Mouse (Mus musculus): ENCODE data around the gene Nfic. TPM values are rescaled to one million over a fixed set of nuclear protein-coding genes. Genes with fewer than 3 reads are reported as not detected.

Gene Nfic
- polyA plus RNA-seq, 1 experiment from 2014 or later = 19.8 TPM

- 73% methylated on average over 7 of the region's 7 CpGs for WGBS
- DNase-seq (ENCODE audit: low spot score) = peak; percentile 28
- H3K36me3 ChIP-seq = no peaks in the 10 kb centered on the region
Measured at GRCm38 (mm10) chr10:81462917-81463316, 7.5 kb upstream of the Nfic start.

GRCm38 (mm10) chr10:81462415-81462804, 7.0 kb upstream of the Nfic start:
- peaks cover 100% of the 10 kb centered on the region for H3K27me3 ChIP-seq (ENCODE audit: low read depth, poor library complexity, severe bottlenecking)
- 32% methylated on average over 7 of the region's 7 CpGs for WGBS
- peaks cover 37% of the 10 kb centered on the region for H3K4me1 ChIP-seq
- no peak overlapping the region for H3K4me3 ChIP-seq
- no peak for DNase-seq (ENCODE audit: low spot score)
- no peaks in the 10 kb centered on the region for H3K36me3 ChIP-seq
- H3K9me3 ChIP-seq (replicated peaks) = no peaks in the 10 kb centered on the region
- H3K27ac ChIP-seq = no peak overlapping the region

More at GRCm38 (mm10) chr10:81462917-81463316, 7.5 kb upstream of the Nfic start:
- no peak overlapping the region for H3K4me3 ChIP-seq
- H3K4me1 ChIP-seq = peaks cover 37% of the 10 kb centered on the region
- peaks cover 100% of the 10 kb centered on the region for H3K27me3 ChIP-seq (ENCODE audit: low read depth, poor library complexity, severe bottlenecking)
- H3K27ac ChIP-seq = no peak overlapping the region
- H3K9me3 ChIP-seq (replicated peaks) = no peaks in the 10 kb centered on the region

GRCm38 (mm10) chr10:81461673-81462414, 6.4 kb upstream of the Nfic start:
- peaks cover 33% of the 10 kb centered on the region for H3K4me1 ChIP-seq
- H3K4me3 ChIP-seq = no peak overlapping the region
- WGBS = 6% methylated on average over 16 of the region's 16 CpGs
- no peaks in the 10 kb centered on the region for H3K9me3 ChIP-seq (replicated peaks)
- peak; percentile 29 for DNase-seq (ENCODE audit: low spot score)
- peaks cover 100% of the 10 kb centered on the region for H3K27me3 ChIP-seq (ENCODE audit: low read depth, poor library complexity, severe bottlenecking)
- H3K36me3 ChIP-seq = no peaks in the 10 kb centered on the region
- no peak overlapping the region for H3K27ac ChIP-seq

- DNase-seq (ENCODE audit: low spot score) = no peak
- no peaks in the 10 kb centered on the region for H3K9me3 ChIP-seq (replicated peaks)
- peaks cover 100% of the 10 kb centered on the region for H3K27me3 ChIP-seq (ENCODE audit: low read depth, poor library complexity, severe bottlenecking)
- H3K4me1 ChIP-seq = peaks cover 33% of the 10 kb centered on the region
- H3K4me3 ChIP-seq = no peak overlapping the region
- no peak overlapping the region for H3K27ac ChIP-seq
- 37% methylated on average over 11 of the region's 11 CpGs for WGBS
- H3K36me3 ChIP-seq = no peaks in the 10 kb centered on the region
Measured at GRCm38 (mm10) chr10:81460951-81461350, 5.5 kb upstream of the Nfic start.

GRCm38 (mm10) chr10:81460471-81460870, 5.0 kb upstream of the Nfic start:
- 27% methylated on average over 20 of the region's 20 CpGs for WGBS

GRCm38 (mm10) chr10:81459399-81459798, 4.0 kb upstream of the Nfic start:
- no peaks in the 10 kb centered on the region for H3K36me3 ChIP-seq
- DNase-seq (ENCODE audit: low spot score) = peak; percentile 26
- no peak overlapping the region for H3K4me3 ChIP-seq
- no peaks in the 10 kb centered on the region for H3K9me3 ChIP-seq (replicated peaks)
- H3K27me3 ChIP-seq (ENCODE audit: low read depth, poor library complexity, severe bottlenecking) = peaks cover 100% of the 10 kb centered on the region
- 75% methylated on average over 21 of the region's 21 CpGs for WGBS
- H3K4me1 ChIP-seq = peaks cover 23% of the 10 kb centered on the region
- H3K27ac ChIP-seq = no peak overlapping the region

More at GRCm38 (mm10) chr10:81460471-81460870, 5.0 kb upstream of the Nfic start:
- H3K36me3 ChIP-seq = no peaks in the 10 kb centered on the region
- peaks cover 33% of the 10 kb centered on the region for H3K4me1 ChIP-seq
- peak; percentile 31 for DNase-seq (ENCODE audit: low spot score)
- H3K27ac ChIP-seq = no peak overlapping the region
- no peaks in the 10 kb centered on the region for H3K9me3 ChIP-seq (replicated peaks)
- peaks cover 100% of the 10 kb centered on the region for H3K27me3 ChIP-seq (ENCODE audit: low read depth, poor library complexity, severe bottlenecking)
- no peak overlapping the region for H3K4me3 ChIP-seq

- Histone ChIP-seq H3K36me3 (no peaks in the 10 kb centered on the region), H3K9me3 (replicated peaks) (no peaks in the 10 kb centered on the region), H3K4me1 (peaks cover 15% of the 10 kb centered on the region; the same call in 1 of the 2 replicates), H3K27ac (no peak overlapping the region), H3K27me3 (ENCODE audit: low read depth, poor library complexity, severe bottlenecking) (peaks cover 100% of the 10 kb centered on the region), H3K4me3 (no peak overlapping the region)
- WGBS = 87% methylated on average over 6 of the region's 6 CpGs
- DNase-seq (ENCODE audit: low spot score) = peak; percentile 22
Measured at GRCm38 (mm10) chr10:81458267-81458666, 2.8 kb upstream of the Nfic start.

GRCm38 (mm10) chr10:81457624-81458023, 2.2 kb upstream of the Nfic start:
- Histone ChIP-seq H3K27me3 (ENCODE audit: low read depth, poor library complexity, severe bottlenecking) (peaks cover 100% of the 10 kb centered on the region), H3K9me3 (replicated peaks) (no peaks in the 10 kb centered on the region), H3K4me1 (peaks cover 16% of the 10 kb centered on the region), H3K27ac (no peak overlapping the region), H3K4me3 (no peak overlapping the region), H3K36me3 (no peaks in the 10 kb centered on the region)
- WGBS = 81% methylated on average over 8 of the region's 8 CpGs
- peak; percentile 22 for DNase-seq (ENCODE audit: low spot score)

GRCm38 (mm10) chr10:81456983-81457563, 1.6 kb upstream of the Nfic start:
- no peaks in the 10 kb centered on the region for H3K36me3 ChIP-seq
- peaks cover 100% of the 10 kb centered on the region for H3K27me3 ChIP-seq (ENCODE audit: low read depth, poor library complexity, severe bottlenecking)
- peak; percentile 22 for DNase-seq (ENCODE audit: low spot score)
- peaks cover 17% of the 10 kb centered on the region for H3K4me1 ChIP-seq
- no peak overlapping the region for H3K27ac ChIP-seq
- WGBS = 46% methylated on average over 12 of the region's 12 CpGs
- no peaks in the 10 kb centered on the region for H3K9me3 ChIP-seq (replicated peaks)
- no peak overlapping the region for H3K4me3 ChIP-seq

- peak; percentile 28 for DNase-seq (ENCODE audit: low spot score)
- 73% methylated on average over 2 of the region's 2 CpGs for WGBS
- Histone ChIP-seq H3K27ac (no peak overlapping the region), H3K9me3 (replicated peaks) (no peaks in the 10 kb centered on the region), H3K27me3 (ENCODE audit: low read depth, poor library complexity, severe bottlenecking) (peaks cover 90% of the 10 kb centered on the region), H3K4me1 (peaks cover 8% of the 10 kb centered on the region), H3K4me3 (no peak overlapping the region), H3K36me3 (no peaks in the 10 kb centered on the region)
Measured at GRCm38 (mm10) chr10:81454106-81454505, 1.3 kb downstream of the Nfic start.

GRCm38 (mm10) chr10:81452947-81453288, 2.5 kb downstream of the Nfic start:
- Histone ChIP-seq H3K27ac (no peak overlapping the region), H3K4me3 (peak overlapping the region; percentile 17; the same call in 1 of the 2 replicates), H3K9me3 (replicated peaks) (no peaks in the 10 kb centered on the region), H3K4me1 (peaks cover 8% of the 10 kb centered on the region), H3K27me3 (ENCODE audit: low read depth, poor library complexity, severe bottlenecking) (peaks cover 78% of the 10 kb centered on the region), H3K36me3 (no peaks in the 10 kb centered on the region)
- DNase-seq (ENCODE audit: low spot score) = peak; percentile 37
- 3% methylated on average over 14 of the region's 14 CpGs for WGBS

- Histone ChIP-seq H3K27ac (no peak overlapping the region), H3K27me3 (ENCODE audit: low read depth, poor library complexity, severe bottlenecking) (peaks cover 73% of the 10 kb centered on the region), H3K4me3 (peak overlapping the region; percentile 17; the same call in 1 of the 2 replicates), H3K4me1 (peaks cover 8% of the 10 kb centered on the region), H3K9me3 (replicated peaks) (no peaks in the 10 kb centered on the region), H3K36me3 (no peaks in the 10 kb centered on the region)
- 13% methylated on average over 36 of the region's 36 CpGs for WGBS
- peak; percentile 40 for DNase-seq (ENCODE audit: low spot score)
Measured at GRCm38 (mm10) chr10:81452237-81452946, 3.0 kb downstream of the Nfic start.

- Histone ChIP-seq H3K36me3 (no peaks in the 10 kb centered on the region), H3K4me3 (0 out of 2 replicates have a peak overlapping the region, but pooled peaks have one; percentile 3), H3K27me3 (ENCODE audit: low read depth, poor library complexity, severe bottlenecking) (peaks cover 62% of the 10 kb centered on the region), H3K27ac (no peak overlapping the region), H3K4me1 (peaks cover 8% of the 10 kb centered on the region), H3K9me3 (replicated peaks) (no peaks in the 10 kb centered on the region)
- peak; percentile 28 for DNase-seq (ENCODE audit: low spot score)
- 72% methylated on average over 6 of the region's 6 CpGs for WGBS
Measured at GRCm38 (mm10) chr10:81451365-81451745, 4.1 kb downstream of the Nfic start.
